Mouse (Mus musculus) G1E (cell line): Measurements from ENCODE around the gene Aven. TPM values are rescaled to one million over a fixed set of nuclear protein-coding genes. Genes with fewer than 3 reads are reported as not detected.

Experiments
- ATAC-seq: 2 replicates; pipeline ENCODE4 v1.8.0; 2016; ENCODE audit warnings: mild to moderate bottlenecking; ENCODE audit not compliant: insufficient number of reproducible peaks, poor library complexity, low FRiP score, severe bottlenecking; ENCODE audit errors: extremely low read depth
- DNase-seq: peaks from one replicate; pipeline ENCODE4 v3.0.0; 2012; ENCODE audit warnings: low spot score
- H3K27me3 ChIP-seq: 2 replicates; pipeline ENCODE4 v1.6.1; 2012; ENCODE audit warnings: mild to moderate bottlenecking, low read length, inconsistent platforms; ENCODE audit not compliant: insufficient read depth
- H3K36me3 ChIP-seq: replicated peaks from 2 replicates; pipeline ENCODE3; 2012; ENCODE audit warnings: mild to moderate bottlenecking, inconsistent platforms
- H3K4me1 ChIP-seq: 2 replicates; pipeline ENCODE4 v1.6.1; 2012; ENCODE audit warnings: low read depth, low read length, inconsistent platforms, mixed read lengths; ENCODE audit not compliant: insufficient read depth
- H3K4me3 ChIP-seq: 2 replicates; pipeline ENCODE4 v1.5.1; 2012; ENCODE audit warnings: low read depth, mild to moderate bottlenecking, inconsistent platforms, low read length, moderate library complexity, mixed read lengths
- H3K9me3 ChIP-seq: replicated peaks from 2 replicates; pipeline ENCODE4 v1.6.1; 2012; ENCODE audit warnings: inconsistent platforms
- CTCF ChIP-seq: IDR thresholded peaks from 2 replicates; pipeline ENCODE4 v1.5.1; 2012; ENCODE audit warnings: low read depth, low read length, inconsistent platforms, mixed read lengths
- GATA1 ChIP-seq: IDR thresholded peaks from 2 replicates; pipeline ENCODE4 v1.6.1; 2012; ENCODE audit warnings: borderline replicate concordance, low read length, inconsistent platforms, mixed read lengths
- GATA2 ChIP-seq: IDR thresholded peaks from 2 replicates; pipeline ENCODE4 v1.6.1; 2012; ENCODE audit warnings: low read depth, low read length, inconsistent platforms, borderline replicate concordance
- POLR2AphosphoS5 ChIP-seq: IDR thresholded peaks from 2 replicates; pipeline ENCODE4 v1.6.1; 2012; ENCODE audit warnings: low read depth, low read length, inconsistent platforms; ENCODE audit not compliant: insufficient replicate concordance
- TAL1 ChIP-seq: conservative IDR thresholded peaks from 2 replicates; pipeline ENCODE4 v1.6.1; 2012; ENCODE audit warnings: low read depth, low read length, inconsistent platforms, mixed read lengths
- polyA plus RNA-seq: library from polyadenylated mRNA; stranded (reverse); fragments of >175 nt; gene quantifications from 2 replicates; pipeline ENCODE4 v1.2.3, GENCODE M21; 2012
- total RNA-seq, 2 experiments: library from RNA; stranded (forward) in 1 of 2; stranded (reverse) in 1 of 2; fragments of 200-1000 nt in 1 of 2; fragments of >200 nt in 1 of 2; fragmentation: Nextera tagmentation in 1 of 2; gene quantifications; 2 replicates each; pipeline ENCODE4 v1.2.3; 2014 to 2017

Aven gene
- total and polyA plus RNA-seq, 3 experiments, result 6.9 to 25.5 (median 9.8) TPM

DNA sequence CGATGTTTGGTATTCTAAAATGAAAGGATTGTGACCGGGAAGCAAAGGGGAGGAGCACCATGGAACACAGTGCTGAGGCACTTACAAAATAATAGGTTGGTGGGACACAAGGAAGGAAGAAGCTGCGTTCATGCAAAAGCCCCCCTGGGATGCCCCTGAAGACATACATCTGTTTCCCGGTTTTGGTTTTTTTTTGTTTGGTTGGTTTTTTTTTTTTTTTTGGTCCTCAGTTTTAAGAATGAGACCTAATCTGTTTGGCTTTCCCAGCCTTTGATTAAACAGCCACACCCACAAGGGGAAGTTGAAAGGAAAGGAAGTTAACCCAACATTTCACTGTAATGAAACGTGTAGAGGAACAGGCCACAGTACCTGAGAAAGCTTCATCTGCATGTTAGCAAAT lies 163.4 kb downstream of the Aven start:
- ATAC-seq (no peak), DNase-seq (no peak)
- H3K9me3 ChIP-seq, result no peaks in the 10 kb centered on the region
- H3K4me1 ChIP-seq, result no peaks in the 10 kb centered on the region
- TF ChIP-seq POLR2AphosphoS5, result no peak
- no peak for TF ChIP-seq GATA2
- TF ChIP-seq CTCF, result no peak
- no peak for TF ChIP-seq GATA1
- TF ChIP-seq TAL1, result no peak
- no peak overlapping the region for H3K4me3 ChIP-seq
- H3K36me3 ChIP-seq, result no peaks in the 10 kb centered on the region
- H3K27me3 ChIP-seq, result peaks cover 5% of the 10 kb centered on the region; the same call in 1 of the 2 replicates

DNA sequence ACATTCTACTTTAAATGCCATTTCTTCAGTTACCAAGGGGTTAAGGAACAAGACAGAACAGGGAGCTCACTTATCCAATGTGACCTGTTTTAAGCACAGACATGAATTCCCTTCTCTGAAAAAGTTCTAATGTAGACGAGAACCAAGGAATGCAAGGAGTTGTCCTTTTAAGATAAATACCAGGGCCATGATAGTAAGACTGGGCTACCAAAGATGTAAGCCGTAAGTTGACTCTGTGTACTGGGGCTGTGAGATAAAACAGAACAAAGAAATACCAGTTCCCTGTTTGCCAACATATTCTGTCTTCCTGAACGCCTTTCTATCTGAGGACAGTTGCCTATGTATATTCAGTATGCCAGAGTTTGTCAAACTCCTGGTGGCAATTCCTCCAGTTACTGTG lies 176.7 kb downstream of the Aven start:
- Histone ChIP-seq H3K4me1 (no peaks in the 10 kb centered on the region), H3K27me3 (peaks cover 6% of the 10 kb centered on the region), H3K36me3 (no peaks in the 10 kb centered on the region), H3K9me3 (no peaks in the 10 kb centered on the region), H3K4me3 (no peak overlapping the region)
- ATAC-seq (no peak), DNase-seq (no peak)
- TF ChIP-seq POLR2AphosphoS5, result no peak
- TF ChIP-seq TAL1, result no peak
- TF ChIP-seq GATA1, result no peak
- TF ChIP-seq CTCF, result no peak
- no peak for TF ChIP-seq GATA2

DNA sequence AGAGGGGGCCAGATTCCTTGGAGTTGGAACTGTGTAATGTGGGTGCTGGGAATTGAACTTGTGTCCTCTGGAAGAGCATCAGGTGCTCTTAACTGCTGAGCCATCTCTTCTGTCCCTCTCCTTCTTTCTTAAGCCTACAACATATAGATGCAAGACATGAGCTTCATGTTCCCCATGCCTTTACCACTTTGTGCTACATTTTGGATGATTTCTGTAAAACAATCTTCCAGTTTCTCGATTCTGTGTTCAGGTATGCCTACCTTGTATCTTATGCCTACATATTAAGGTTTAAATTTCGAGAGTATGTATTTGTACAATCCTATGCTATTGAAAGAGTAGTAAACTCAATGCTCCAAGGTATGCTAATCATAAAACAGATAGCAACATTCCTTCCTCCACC lies 183.4 kb downstream of the Aven start:
- Histone ChIP-seq H3K4me1 (no peaks in the 10 kb centered on the region), H3K9me3 (no peaks in the 10 kb centered on the region), H3K4me3 (no peak overlapping the region), H3K27me3 (peaks cover 4% of the 10 kb centered on the region; the same call in 1 of the 2 replicates), H3K36me3 (no peaks in the 10 kb centered on the region)
- ATAC-seq, result no peak
- TF ChIP-seq POLR2AphosphoS5 (no peak), GATA1 (no peak), TAL1 (no peak), CTCF (no peak), GATA2 (no peak)
- DNase-seq, result no peak

DNA sequence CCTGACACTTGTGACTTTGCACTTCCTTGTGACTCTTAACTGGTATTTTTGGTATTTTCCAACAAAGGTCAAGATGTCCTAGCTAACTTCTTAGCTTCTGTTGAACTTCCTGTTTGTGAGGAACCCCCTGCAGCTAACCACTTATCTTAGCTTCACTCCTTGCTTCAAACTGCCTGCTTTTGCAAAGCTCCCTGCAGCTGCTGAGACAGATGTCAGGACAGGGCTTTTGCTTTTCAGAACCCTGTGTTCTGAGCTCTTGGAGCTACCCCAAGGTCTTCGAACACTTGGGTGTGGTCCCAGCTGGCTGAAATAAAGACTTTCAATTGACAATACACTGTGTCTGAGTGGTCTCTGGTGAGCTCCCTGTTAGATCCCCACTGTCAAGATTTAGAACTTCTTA lies 184.0 kb downstream of the Aven start:
- H3K9me3 ChIP-seq, result no peaks in the 10 kb centered on the region
- no peaks in the 10 kb centered on the region for H3K4me1 ChIP-seq
- no peaks in the 10 kb centered on the region for H3K36me3 ChIP-seq
- peak; percentile 54 for ATAC-seq
- peaks cover 4% of the 10 kb centered on the region; the same call in 1 of the 2 replicates for H3K27me3 ChIP-seq
- no peak overlapping the region for H3K4me3 ChIP-seq
- no peak for TF ChIP-seq GATA2
- no peak for TF ChIP-seq POLR2AphosphoS5
- no peak for TF ChIP-seq TAL1
- TF ChIP-seq GATA1, result no peak
- no peak for TF ChIP-seq CTCF
- DNase-seq, result no peak

DNA sequence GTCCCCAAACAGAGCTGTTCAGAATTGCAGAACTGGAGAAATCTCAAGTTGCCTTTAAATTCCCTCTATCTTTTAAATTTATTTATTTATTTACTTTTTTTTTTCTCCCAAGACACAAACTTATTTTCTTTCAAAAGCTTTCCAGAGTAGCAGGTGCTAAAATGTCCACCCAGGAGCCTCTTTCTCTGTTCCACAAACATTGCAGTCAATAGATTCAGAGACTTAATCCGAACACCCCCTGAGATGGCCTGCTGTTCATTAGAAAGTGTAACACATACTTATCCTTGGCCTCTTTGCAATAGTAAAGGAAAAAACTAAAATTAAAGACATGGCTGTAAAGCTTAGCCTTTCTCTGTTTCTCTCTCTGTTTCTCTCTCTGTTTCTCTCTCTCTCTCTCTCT lies 184.5 kb downstream of the Aven start:
- no peak overlapping the region for H3K4me3 ChIP-seq
- ATAC-seq, result no peak
- H3K36me3 ChIP-seq, result no peaks in the 10 kb centered on the region
- TF ChIP-seq CTCF (no peak), POLR2AphosphoS5 (no peak), TAL1 (no peak), GATA1 (no peak), GATA2 (no peak)
- H3K9me3 ChIP-seq, result no peaks in the 10 kb centered on the region
- peaks cover 4% of the 10 kb centered on the region; the same call in 1 of the 2 replicates for H3K27me3 ChIP-seq
- H3K4me1 ChIP-seq, result no peaks in the 10 kb centered on the region
- DNase-seq, result no peak

DNA sequence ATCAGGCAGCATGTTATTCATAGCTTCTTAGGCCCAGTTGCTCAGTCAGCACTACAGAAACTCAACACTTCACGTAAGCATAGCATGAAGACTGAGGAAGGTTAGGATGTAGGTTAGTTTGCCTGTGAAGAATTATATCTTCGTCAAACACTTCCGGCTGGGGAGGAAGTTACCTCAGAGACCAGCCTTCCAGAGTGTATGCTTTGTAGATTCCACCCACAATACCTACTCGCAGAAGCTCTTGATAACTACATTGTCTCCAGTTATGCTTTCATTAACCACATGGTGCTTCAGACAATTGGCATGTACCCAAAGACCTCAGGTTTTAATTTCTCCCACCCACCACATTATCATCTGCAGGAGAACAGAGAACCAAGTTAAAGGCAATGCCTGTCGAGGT lies 189.1 kb downstream of the Aven start:
- ATAC-seq (no peak), DNase-seq (no peak)
- no peaks in the 10 kb centered on the region for H3K9me3 ChIP-seq
- no peaks in the 10 kb centered on the region for H3K4me1 ChIP-seq
- no peak for TF ChIP-seq GATA1
- TF ChIP-seq TAL1, result no peak
- TF ChIP-seq POLR2AphosphoS5, result no peak
- TF ChIP-seq GATA2, result no peak
- no peak for TF ChIP-seq CTCF
- H3K4me3 ChIP-seq, result no peak overlapping the region
- no peaks in the 10 kb centered on the region for H3K36me3 ChIP-seq
- H3K27me3 ChIP-seq, result peaks cover 2% of the 10 kb centered on the region

Other genes with a start within 250 kb of the Aven start
- gene Nutm1, start 233.7 kb upstream of the Aven start, total RNA-seq (2014; fragmentation: Nextera tagmentation), result not detected in 2 replicates
- 0.11 and 0.17 TPM in 2 replicates for gene Nutm1, start 233.7 kb upstream of the Aven start, total RNA-seq (2017)
- 0.04 TPM in 1 of 2 replicates, not detected in the other for gene Nutm1, start 233.7 kb upstream of the Aven start, polyA plus RNA-seq
- 53.1 and 66.1 TPM in 2 replicates for gene Nop10, start 231.0 kb upstream of the Aven start, total RNA-seq (2014; fragmentation: Nextera tagmentation)
- gene Nop10, start 231.0 kb upstream of the Aven start, total RNA-seq (2017), result 240 and 329 TPM in 2 replicates
- 34.4 and 34.5 TPM in 2 replicates for gene Nop10, start 231.0 kb upstream of the Aven start, polyA plus RNA-seq
- gene Slc12a6, start 227.1 kb upstream of the Aven start, total RNA-seq (2014; fragmentation: Nextera tagmentation), result 55.2 and 55.9 TPM in 2 replicates
- gene Slc12a6, start 227.1 kb upstream of the Aven start, total RNA-seq (2017), result 46.6 and 50.5 TPM in 2 replicates
- 3.3 and 4.2 TPM in 2 replicates for gene Slc12a6, start 227.1 kb upstream of the Aven start, polyA plus RNA-seq
- gene Gm21985, start 226.7 kb upstream of the Aven start, total RNA-seq (2014; fragmentation: Nextera tagmentation), result not detected in 2 replicates
- 0.16 and 0.64 TPM in 2 replicates for gene Gm21985, start 226.7 kb upstream of the Aven start, total RNA-seq (2017)
- gene Gm21985, start 226.7 kb upstream of the Aven start, polyA plus RNA-seq, result not detected in 2 replicates
- 111 and 115 TPM in 2 replicates for gene Emc4, start 124.9 kb upstream of the Aven start, total RNA-seq (2014; fragmentation: Nextera tagmentation)
- 53.7 and 59.8 TPM in 2 replicates for gene Emc4, start 124.9 kb upstream of the Aven start, total RNA-seq (2017)
- gene Emc4, start 124.9 kb upstream of the Aven start, polyA plus RNA-seq, result 30.9 and 34.5 TPM in 2 replicates
- gene Katnbl1, start 113.8 kb upstream of the Aven start, total RNA-seq (2014; fragmentation: Nextera tagmentation), result 34.2 and 44.3 TPM in 2 replicates
- 28.2 and 28.4 TPM in 2 replicates for gene Katnbl1, start 113.8 kb upstream of the Aven start, total RNA-seq (2017)
- gene Katnbl1, start 113.8 kb upstream of the Aven start, polyA plus RNA-seq, result 4.5 and 6.8 TPM in 2 replicates
- 14.4 and 15.0 TPM in 2 replicates for gene Emc7, start 38.0 kb upstream of the Aven start, total RNA-seq (2014; fragmentation: Nextera tagmentation)
- 9.7 and 11.9 TPM in 2 replicates for gene Emc7, start 38.0 kb upstream of the Aven start, total RNA-seq (2017)
- 1.1 and 1.8 TPM in 2 replicates for gene Emc7, start 38.0 kb upstream of the Aven start, polyA plus RNA-seq
- gene Chrm5, start 12.2 kb upstream of the Aven start, total RNA-seq (2014; fragmentation: Nextera tagmentation), result not detected in 2 replicates
- gene Chrm5, start 12.2 kb upstream of the Aven start, total RNA-seq (2017), result not detected in 2 replicates
- not detected in 2 replicates for gene Chrm5, start 12.2 kb upstream of the Aven start, polyA plus RNA-seq